Mouse (Mus musculus): Measurements from ENCODE around the gene Hexb. TPM values are rescaled to one million over a fixed set of nuclear protein-coding genes. Genes with fewer than 3 reads are reported as not detected.

Gene Hexb
- polyA plus RNA-seq, 1 experiment: 53.4 TPM

DNA sequence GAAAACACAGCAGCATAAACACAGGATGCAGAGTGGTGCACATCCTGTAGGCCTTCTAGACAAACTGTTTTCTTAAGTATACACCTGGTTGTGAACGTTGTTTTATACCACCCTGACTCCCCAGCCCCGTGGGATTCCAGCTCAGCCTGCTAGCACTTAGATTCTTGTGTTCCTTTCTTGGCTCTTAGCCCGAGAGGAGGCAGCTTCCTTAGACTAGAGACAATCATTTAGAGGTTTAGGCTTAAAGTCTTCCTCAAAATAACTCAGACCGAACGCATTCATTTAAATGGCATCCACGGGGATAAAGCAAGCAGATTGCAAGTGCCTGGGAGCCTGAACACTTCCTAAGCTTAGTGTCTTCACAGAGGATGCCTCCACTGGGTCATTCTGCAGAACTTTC is 44.6 kb upstream of the Hexb start:
- peaks cover 14% of the 10 kb centered on the region for H3K4me1 ChIP-seq (ENCODE audit: control insufficient read depth, insufficient read depth, low read length)
- TF ChIP-seq POLR2A (IDR thresholded peaks at IDR 0.05; ENCODE audit: insufficient read depth, low read length): no peak
- no peak for TF ChIP-seq CTCF (IDR thresholded peaks at IDR 0.05; ENCODE audit: low read depth, low read length)
- TF ChIP-seq EP300 (IDR thresholded peaks at IDR 0.05; ENCODE audit: insufficient read depth, low read depth, low read length): no peak
- peaks cover 28% of the 10 kb centered on the region for H3K36me3 ChIP-seq (ENCODE audit: control insufficient read depth, insufficient read depth, low read length, poor library complexity, severe bottlenecking)
- no peaks in the 10 kb centered on the region for H3K9me3 ChIP-seq (replicated peaks; ENCODE audit: control insufficient read depth, insufficient read depth, low read length, poor library complexity, severe bottlenecking)
- no peak overlapping the region for H3K27ac ChIP-seq (ENCODE audit: insufficient read depth, low read length)
- peak overlapping the region; percentile 68 for H3K4me3 ChIP-seq (ENCODE audit: low read depth, low read length)
- H3K27me3 ChIP-seq (ENCODE audit: control insufficient read depth, insufficient read depth, low read length, poor library complexity, severe bottlenecking): no peaks in the 10 kb centered on the region
- peak overlapping the region; percentile 97 for H3K9ac ChIP-seq (ENCODE audit: low read depth, poor library complexity, severe bottlenecking)

GRCm38 (mm10) chr13:97241787-97242280 is 43.7 kb upstream of the Hexb start:
- Histone ChIP-seq H3K27me3 (ENCODE audit: control insufficient read depth, insufficient read depth, low read length, poor library complexity, severe bottlenecking) (no peaks in the 10 kb centered on the region), H3K9ac (ENCODE audit: low read depth, poor library complexity, severe bottlenecking) (peak overlapping the region; percentile 97), H3K9me3 (replicated peaks; ENCODE audit: control insufficient read depth, insufficient read depth, low read length, poor library complexity, severe bottlenecking) (no peaks in the 10 kb centered on the region), H3K4me3 (ENCODE audit: low read depth, low read length) (peak overlapping the region; percentile 74), H3K27ac (ENCODE audit: insufficient read depth, low read length) (0 out of 2 replicates have a peak overlapping the region, but pooled peaks have one; percentile 66), H3K4me1 (ENCODE audit: control insufficient read depth, insufficient read depth, low read length) (peaks cover 14% of the 10 kb centered on the region), H3K36me3 (ENCODE audit: control insufficient read depth, insufficient read depth, low read length, poor library complexity, severe bottlenecking) (peaks cover 20% of the 10 kb centered on the region)
- TF ChIP-seq EP300 (IDR thresholded peaks at IDR 0.05; ENCODE audit: insufficient read depth, low read depth, low read length): no peak
- TF ChIP-seq POLR2A (IDR thresholded peaks at IDR 0.05; ENCODE audit: insufficient read depth, low read length): no peak

DNA sequence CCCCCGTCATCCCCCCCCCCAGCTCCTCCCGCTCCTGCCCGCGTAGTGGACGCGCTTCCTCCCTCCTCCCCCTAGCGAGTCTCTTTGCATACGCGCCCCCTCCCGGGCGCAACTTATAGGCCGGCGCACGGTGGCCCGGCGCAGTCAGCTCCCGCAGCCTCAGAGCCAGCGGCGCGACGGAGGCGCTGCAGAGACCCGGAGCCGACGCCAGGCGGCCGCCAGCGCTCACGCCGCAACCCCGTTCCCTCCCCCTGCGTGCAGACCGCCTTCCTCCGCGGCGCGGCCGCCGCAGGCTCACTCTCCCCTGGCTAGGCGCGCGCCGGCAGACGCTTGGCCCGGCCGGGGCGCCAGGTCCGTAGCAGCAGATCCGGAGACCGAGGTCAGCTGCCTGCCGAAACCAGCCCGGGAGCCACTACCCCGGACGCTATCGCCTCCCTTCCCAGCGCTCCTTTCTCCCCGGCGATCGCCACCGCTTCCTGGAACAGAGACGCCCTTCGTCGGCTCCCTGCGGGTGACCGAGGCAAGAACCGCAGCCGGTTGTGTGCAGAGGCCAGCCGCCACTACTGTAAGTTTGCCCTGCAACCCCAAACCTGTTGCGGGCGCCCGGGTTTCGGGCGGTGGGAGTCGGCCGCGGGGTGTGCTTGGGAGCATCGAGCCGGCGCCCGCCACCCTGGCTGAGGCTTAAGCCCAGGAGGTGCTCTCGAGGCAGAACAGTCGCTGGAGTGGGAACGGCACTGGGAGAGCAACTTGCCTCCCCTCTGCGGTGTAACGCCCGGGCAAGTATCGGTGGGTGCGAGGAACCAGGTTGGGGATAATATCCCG is 43.0 kb upstream of the Hexb start, which contains the start of gene Enc1:
Gene Enc1 (plus strand): TSS at position 141 of the 822 bp plus-strand sequence.
- H3K27me3 ChIP-seq (ENCODE audit: control insufficient read depth, insufficient read depth, low read length, poor library complexity, severe bottlenecking): no peaks in the 10 kb centered on the region
- peaks cover 9% of the 10 kb centered on the region for H3K4me1 ChIP-seq (ENCODE audit: control insufficient read depth, insufficient read depth, low read length)
- peak within 1 kb of the TSS; percentile 81 for H3K27ac ChIP-seq (ENCODE audit: insufficient read depth, low read length)
- H3K4me3 ChIP-seq (ENCODE audit: low read depth, low read length): peak within 1 kb of the TSS; percentile 75
- no peaks in the 10 kb centered on the region for H3K9me3 ChIP-seq (replicated peaks; ENCODE audit: control insufficient read depth, insufficient read depth, low read length, poor library complexity, severe bottlenecking)
- H3K9ac ChIP-seq (ENCODE audit: low read depth, poor library complexity, severe bottlenecking): peak within 1 kb of the TSS; percentile 97
- TF ChIP-seq CTCF (IDR thresholded peaks at IDR 0.05; ENCODE audit: low read depth, low read length): peak; percentile 34
- 0 out of 2 replicates have a peak, but pooled peaks have one; percentile 44 for TF ChIP-seq EP300 (IDR thresholded peaks at IDR 0.05; ENCODE audit: insufficient read depth, low read depth, low read length)
- TF ChIP-seq POLR2A (IDR thresholded peaks at IDR 0.05; ENCODE audit: insufficient read depth, low read length): no peak
- H3K36me3 ChIP-seq (ENCODE audit: control insufficient read depth, insufficient read depth, low read length, poor library complexity, severe bottlenecking): peaks cover 13% of the 10 kb centered on the region

DNA sequence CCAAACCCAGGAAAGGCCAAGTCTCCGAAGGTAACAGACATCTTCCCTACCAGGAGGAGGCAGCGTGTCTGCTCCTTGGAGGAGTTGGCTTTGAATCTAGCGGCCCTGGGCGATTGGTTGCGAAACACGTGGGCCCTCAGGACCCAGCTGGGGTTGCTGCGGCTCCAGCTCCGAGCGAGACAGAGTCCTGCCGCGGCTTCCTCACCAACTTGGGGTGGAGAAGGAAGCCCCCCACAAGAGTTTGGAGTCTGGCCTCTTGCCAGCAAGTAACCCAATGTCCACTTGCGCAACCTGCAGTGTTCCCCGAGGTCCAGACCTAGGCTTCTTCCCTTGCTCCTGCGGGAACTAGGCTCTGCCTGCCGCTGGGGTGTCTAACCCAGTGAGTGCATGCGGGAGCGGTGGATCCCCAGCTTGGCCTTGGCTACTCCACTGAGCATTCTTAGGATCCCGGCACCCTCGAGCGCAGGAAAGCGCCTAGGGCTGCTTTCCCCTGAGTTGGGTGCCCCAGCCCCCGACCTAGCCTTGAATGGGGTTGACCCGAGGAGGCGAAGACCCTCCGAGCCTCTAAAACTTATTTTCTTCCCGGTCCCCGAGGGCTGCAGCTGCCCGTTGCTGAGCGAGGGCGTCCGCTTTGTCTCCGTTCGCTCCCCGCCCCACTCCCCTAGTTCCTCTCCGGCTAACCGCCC is 42.3 kb upstream of the Hexb start:
- H3K9ac ChIP-seq (ENCODE audit: low read depth, poor library complexity, severe bottlenecking): peak overlapping the region; percentile 97
- H3K36me3 ChIP-seq (ENCODE audit: control insufficient read depth, insufficient read depth, low read length, poor library complexity, severe bottlenecking): peaks cover 6% of the 10 kb centered on the region
- no peaks in the 10 kb centered on the region for H3K27me3 ChIP-seq (ENCODE audit: control insufficient read depth, insufficient read depth, low read length, poor library complexity, severe bottlenecking)
- 0 out of 2 replicates have a peak, but pooled peaks have one; percentile 38 for TF ChIP-seq EP300 (IDR thresholded peaks at IDR 0.05; ENCODE audit: insufficient read depth, low read depth, low read length)
- TF ChIP-seq POLR2A (IDR thresholded peaks at IDR 0.05; ENCODE audit: insufficient read depth, low read length): no peak
- TF ChIP-seq CTCF (IDR thresholded peaks at IDR 0.05; ENCODE audit: low read depth, low read length): peak; percentile 57
- H3K4me3 ChIP-seq (ENCODE audit: low read depth, low read length): peak overlapping the region; percentile 75
- no peaks in the 10 kb centered on the region for H3K9me3 ChIP-seq (replicated peaks; ENCODE audit: control insufficient read depth, insufficient read depth, low read length, poor library complexity, severe bottlenecking)
- H3K27ac ChIP-seq (ENCODE audit: insufficient read depth, low read length): peak overlapping the region; percentile 60
- H3K4me1 ChIP-seq (ENCODE audit: control insufficient read depth, insufficient read depth, low read length): peaks cover 4% of the 10 kb centered on the region

GRCm38 (mm10) chr13:97239343-97240180 is 41.4 kb upstream of the Hexb start:
- no peaks in the 10 kb centered on the region for H3K27me3 ChIP-seq (ENCODE audit: control insufficient read depth, insufficient read depth, low read length, poor library complexity, severe bottlenecking)
- H3K4me1 ChIP-seq (ENCODE audit: control insufficient read depth, insufficient read depth, low read length): peaks cover 1% of the 10 kb centered on the region
- H3K4me3 ChIP-seq (ENCODE audit: low read depth, low read length): peak overlapping the region; percentile 75
- H3K9ac ChIP-seq (ENCODE audit: low read depth, poor library complexity, severe bottlenecking): peak overlapping the region; percentile 97
- peak; percentile 25 for TF ChIP-seq CTCF (IDR thresholded peaks at IDR 0.05; ENCODE audit: low read depth, low read length)
- no peak for TF ChIP-seq EP300 (IDR thresholded peaks at IDR 0.05; ENCODE audit: insufficient read depth, low read depth, low read length)
- H3K36me3 ChIP-seq (ENCODE audit: control insufficient read depth, insufficient read depth, low read length, poor library complexity, severe bottlenecking): no peaks in the 10 kb centered on the region
- H3K27ac ChIP-seq (ENCODE audit: insufficient read depth, low read length): peak overlapping the region; percentile 81
- H3K9me3 ChIP-seq (replicated peaks; ENCODE audit: control insufficient read depth, insufficient read depth, low read length, poor library complexity, severe bottlenecking): no peaks in the 10 kb centered on the region

Data from ES-Bruce4 (cell line).